Mouse (Mus musculus): Measurements from ENCODE around the gene Efna5. TPM values are rescaled to one million over a fixed set of nuclear protein-coding genes. Genes with fewer than 3 reads are reported as not detected.

Efna5 gene
- total and polyA plus RNA-seq, 3 experiments, result 0.04 to 0.23 TPM; not detected in 1

DNA sequence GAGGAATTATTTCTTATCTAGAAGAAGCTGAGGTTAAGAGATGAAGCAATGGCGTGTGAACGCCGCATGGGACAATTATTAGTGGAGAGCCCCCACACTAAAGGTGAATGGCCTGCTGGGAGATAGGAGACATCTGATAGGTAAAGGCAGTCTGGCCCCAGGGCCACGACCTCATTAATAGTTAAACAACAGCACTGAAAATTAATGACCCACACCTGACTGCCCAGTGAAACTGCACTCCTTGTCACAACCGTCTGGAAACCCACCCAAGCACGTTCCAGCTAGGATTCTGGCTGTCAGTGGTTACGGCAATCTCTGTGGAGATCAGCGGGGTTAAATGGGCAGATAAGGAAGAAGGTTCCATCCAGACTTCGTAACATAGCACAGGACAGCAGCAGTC, 134.3 kb downstream of the Efna5 start:
- Histone ChIP-seq H3K9me3 (replicated peaks; ENCODE audit: low read length) (no peaks in the 10 kb centered on the region), H3K79me2 (replicated peaks; ENCODE audit: control insufficient read depth, extremely low read depth, insufficient read depth, poor library complexity, severe bottlenecking) (no peaks in the 10 kb centered on the region), H3K27me3 (replicated peaks) (no peaks in the 10 kb centered on the region), H3K36me3 (replicated peaks in 1 of 2; ENCODE audit: control insufficient read depth in 1 of 2, insufficient read depth in 1 of 2, low read length in 1 of 2) (no peaks in the 10 kb centered on the region), H3K4me3 (replicated peaks in 1 of 3; ENCODE audit: low read depth in 2 of 3, low read length in 2 of 3, poor library complexity in 1 of 3) (no peak overlapping the region), H3K27ac (ENCODE audit: insufficient read depth, low read depth) (no peak overlapping the region), H3K4me1 (ENCODE audit: control insufficient read depth in 1 of 2, insufficient read depth in 2 of 2) (no peaks in the 10 kb centered on the region), H3K9ac (ENCODE audit: insufficient read depth, low read depth) (no peak overlapping the region), H3K4me2 (ENCODE audit: insufficient read depth, low read depth, poor library complexity, severe bottlenecking) (no peak overlapping the region)
- in situ Hi-C loops (cut with MboI; ENCODE audit: low pct_ligation_motif_present, low pct_unique_long_range_greater_than_20kb, low sequenced_read_pairs), result no loop called here
- dilution Hi-C loops (cut with MboI; ENCODE audit: extremely low pct_ligation_motif_present, extremely low pct_unique_long_range_greater_than_20kb, low sequenced_read_pairs), result no loop called here
- DNase-seq (ENCODE audit: extremely low read depth), result no peak
- no peak for TF ChIP-seq HCFC1 (IDR thresholded peaks at IDR 0.05; ENCODE audit: low read depth, low read length)
- no peak for TF ChIP-seq MYC (IDR thresholded peaks at IDR 0.05; ENCODE audit: low read depth, low read length)
- TF ChIP-seq CHD1 (IDR thresholded peaks at IDR 0.05; ENCODE audit: low read depth, low read length), result no peak
- TF ChIP-seq USF1 (IDR thresholded peaks at IDR 0.05; ENCODE audit: low read depth, low read length), result no peak
- TF ChIP-seq PAX5 (IDR thresholded peaks at IDR 0.05; ENCODE audit: low read length), result no peak
- TF ChIP-seq MAFK (IDR thresholded peaks at IDR 0.05; ENCODE audit: insufficient replicate concordance, low read length), result no peak
- no peak for TF ChIP-seq SMC3 (IDR thresholded peaks at IDR 0.05; ENCODE audit: low read depth, low read length)
- TF ChIP-seq MEF2A (IDR thresholded peaks at IDR 0.05; ENCODE audit: borderline replicate concordance, low read depth, low read length), result no peak
- TF ChIP-seq GABPA (IDR thresholded peaks at IDR 0.05; ENCODE audit: insufficient replicate concordance, low read depth, low read length), result no peak
- no peak for TF ChIP-seq SIN3A (IDR thresholded peaks at IDR 0.05; ENCODE audit: low read length)
- no peak for TF ChIP-seq POLR2AphosphoS2 (IDR thresholded peaks at IDR 0.05; ENCODE audit: low read depth, low read length)
- no peak for TF ChIP-seq ETS1 (conservative IDR thresholded peaks at IDR 0.05; ENCODE audit: low read depth, low read length)
- TF ChIP-seq RAD21 (IDR thresholded peaks at IDR 0.05; ENCODE audit: low read depth, low read length), result no peak
- TF ChIP-seq JUN (IDR thresholded peaks at IDR 0.05; ENCODE audit: insufficient read depth, low read depth, low read length), result no peak

GRCm38 (mm10) chr17:62745286-62745685, 135.8 kb downstream of the Efna5 start:
- H3K4me1 ChIP-seq (ENCODE audit: control insufficient read depth in 1 of 2, insufficient read depth in 2 of 2), result peaks cover 0 to 8% of the 10 kb centered on the region in 2 experiments; a peak in 2 of 4 replicates
- no peak overlapping the region for H3K27ac ChIP-seq (ENCODE audit: insufficient read depth, low read depth)
- TF ChIP-seq USF2 (conservative IDR thresholded peaks at IDR 0.05; ENCODE audit: low read depth, low read length) (no peak), TCF12 (IDR thresholded peaks at IDR 0.05; ENCODE audit: low read depth, low read length) (no peak), CHD1 (IDR thresholded peaks at IDR 0.05; ENCODE audit: low read depth, low read length) (no peak), SIN3A (IDR thresholded peaks at IDR 0.05; ENCODE audit: low read length) (no peak), ZMIZ1 (IDR thresholded peaks at IDR 0.05; ENCODE audit: low read depth, low read length) (no peak), ELF1 (IDR thresholded peaks at IDR 0.05; ENCODE audit: low read depth, low read length) (no peak), ETS1 (conservative IDR thresholded peaks at IDR 0.05; ENCODE audit: low read depth, low read length) (no peak), MEF2A (IDR thresholded peaks at IDR 0.05; ENCODE audit: borderline replicate concordance, low read depth, low read length) (no peak), SMC3 (IDR thresholded peaks at IDR 0.05; ENCODE audit: low read depth, low read length) (no peak), POLR2A (IDR thresholded peaks at IDR 0.05; ENCODE audit: low read depth, low read length) (no peak), EP300 (IDR thresholded peaks at IDR 0.05; ENCODE audit: low read length) (no peak), JUN (IDR thresholded peaks at IDR 0.05; ENCODE audit: insufficient read depth, low read depth, low read length) (no peak)
- no peak overlapping the region for H3K9ac ChIP-seq (ENCODE audit: insufficient read depth, low read depth)
- no peak overlapping the region for H3K4me3 ChIP-seq (replicated peaks in 1 of 3; ENCODE audit: low read depth in 2 of 3, low read length in 2 of 3, poor library complexity in 1 of 3)
- no peaks in the 10 kb centered on the region for H3K79me2 ChIP-seq (replicated peaks; ENCODE audit: control insufficient read depth, extremely low read depth, insufficient read depth, poor library complexity, severe bottlenecking)
- in situ Hi-C loops (cut with MboI; ENCODE audit: low pct_ligation_motif_present, low pct_unique_long_range_greater_than_20kb, low sequenced_read_pairs), result no loop called here
- no peak for DNase-seq (ENCODE audit: extremely low read depth)
- no peaks in the 10 kb centered on the region for H3K27me3 ChIP-seq (replicated peaks)
- no peaks in the 10 kb centered on the region for H3K36me3 ChIP-seq (replicated peaks in 1 of 2; ENCODE audit: control insufficient read depth in 1 of 2, insufficient read depth in 1 of 2, low read length in 1 of 2)
- dilution Hi-C loops (cut with MboI; ENCODE audit: extremely low pct_ligation_motif_present, extremely low pct_unique_long_range_greater_than_20kb, low sequenced_read_pairs), result no loop called here
- H3K4me2 ChIP-seq (ENCODE audit: insufficient read depth, low read depth, poor library complexity, severe bottlenecking), result no peak overlapping the region
- no peaks in the 10 kb centered on the region for H3K9me3 ChIP-seq (replicated peaks; ENCODE audit: low read length)

All from CH12.LX (cell line).